Mouse (Mus musculus): Measurements from ENCODE around the gene Myg1. TPM values are rescaled to one million over a fixed set of nuclear protein-coding genes. Genes with fewer than 3 reads are reported as not detected.

Myg1 gene
- total and polyA plus RNA-seq, 3 experiments = 105 to 132 (median 121) TPM

DNA sequence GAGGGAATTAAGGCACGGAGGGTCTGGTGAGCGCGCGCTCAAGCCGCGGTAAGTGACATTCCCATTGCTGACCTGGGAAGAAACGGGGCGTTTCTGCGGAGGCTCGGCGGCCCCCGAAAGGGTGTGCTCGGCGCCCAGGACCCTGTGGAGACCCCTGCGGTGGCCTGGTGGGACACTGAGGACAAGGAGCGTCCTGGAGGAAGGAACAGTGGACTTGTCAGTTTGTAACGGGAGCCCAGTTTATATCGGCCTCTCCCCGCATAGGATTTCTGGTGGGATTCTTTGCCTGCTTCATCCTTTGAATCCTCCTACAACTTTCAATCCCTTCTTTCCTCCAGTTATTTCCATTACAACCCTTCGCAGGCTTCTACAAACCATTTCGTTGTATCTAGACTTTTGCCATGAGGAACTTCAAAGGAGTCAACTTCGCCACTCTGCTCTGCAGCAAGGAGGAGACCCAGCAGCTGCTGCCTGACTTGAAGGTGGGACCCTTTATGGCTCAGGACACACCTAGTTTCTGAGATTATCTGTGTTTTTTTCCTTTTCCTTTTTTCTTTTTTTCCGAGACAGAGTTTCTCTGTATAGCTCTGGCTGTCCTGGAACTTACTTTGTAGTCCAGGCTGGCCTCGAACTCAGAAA is 35.0 kb upstream of the Myg1 start:
- Histone ChIP-seq H3K4me2 (ENCODE audit: insufficient read depth, low read depth, poor library complexity, severe bottlenecking) (peak overlapping the region; percentile 60), H3K9me3 (replicated peaks; ENCODE audit: low read length) (no peaks in the 10 kb centered on the region), H3K79me2 (replicated peaks; ENCODE audit: control insufficient read depth, extremely low read depth, insufficient read depth, poor library complexity, severe bottlenecking) (peaks cover 15% of the 10 kb centered on the region), H3K4me3 (replicated peaks in 1 of 3; ENCODE audit: low read depth in 2 of 3, low read length in 2 of 3, poor library complexity in 1 of 3) (peak overlapping the region; percentile 63 to 97 (median 73)), H3K27me3 (replicated peaks) (no peaks in the 10 kb centered on the region), H3K27ac (ENCODE audit: insufficient read depth, low read depth) (no peak overlapping the region), H3K9ac (ENCODE audit: insufficient read depth, low read depth) (peak overlapping the region; percentile 68), H3K36me3 (replicated peaks in 1 of 2; ENCODE audit: control insufficient read depth in 1 of 2, insufficient read depth in 1 of 2, low read length in 1 of 2) (peaks cover 25 to 37% of the 10 kb centered on the region in 2 experiments), H3K4me1 (ENCODE audit: control insufficient read depth in 1 of 2, insufficient read depth in 2 of 2) (peaks cover 0 to 24% of the 10 kb centered on the region in 2 experiments; a peak in 2 of 4 replicates)
- in situ Hi-C loops (cut with MboI; ENCODE audit: low pct_ligation_motif_present, low pct_unique_long_range_greater_than_20kb, low sequenced_read_pairs) (no loop called here), dilution Hi-C loops (cut with MboI; ENCODE audit: extremely low pct_ligation_motif_present, extremely low pct_unique_long_range_greater_than_20kb, low sequenced_read_pairs) (no loop called here)
- peak; percentile 28 for DNase-seq (ENCODE audit: extremely low read depth)
- TF ChIP-seq MAFK (IDR thresholded peaks at IDR 0.05; ENCODE audit: insufficient replicate concordance, low read length) (no peak), CHD1 (IDR thresholded peaks at IDR 0.05; ENCODE audit: low read depth, low read length) (no peak), TCF12 (IDR thresholded peaks at IDR 0.05; ENCODE audit: low read depth, low read length) (no peak), MAX (IDR thresholded peaks at IDR 0.05; ENCODE audit: low read length) (no peak), CTCF (conservative IDR thresholded peaks at IDR 0.05 in 1 of 2, IDR thresholded peaks at IDR 0.05 in 1 of 2; ENCODE audit: low read depth in 2 of 2, low read length in 2 of 2) (no peak), TBP (conservative IDR thresholded peaks at IDR 0.05; ENCODE audit: low read depth, low read length) (no peak), ELF1 (IDR thresholded peaks at IDR 0.05; ENCODE audit: low read depth, low read length) (no peak), MEF2A (IDR thresholded peaks at IDR 0.05; ENCODE audit: borderline replicate concordance, low read depth, low read length) (no peak), E2F4 (IDR thresholded peaks at IDR 0.05; ENCODE audit: insufficient replicate concordance, low read depth, low read length) (no peak)

DNA sequence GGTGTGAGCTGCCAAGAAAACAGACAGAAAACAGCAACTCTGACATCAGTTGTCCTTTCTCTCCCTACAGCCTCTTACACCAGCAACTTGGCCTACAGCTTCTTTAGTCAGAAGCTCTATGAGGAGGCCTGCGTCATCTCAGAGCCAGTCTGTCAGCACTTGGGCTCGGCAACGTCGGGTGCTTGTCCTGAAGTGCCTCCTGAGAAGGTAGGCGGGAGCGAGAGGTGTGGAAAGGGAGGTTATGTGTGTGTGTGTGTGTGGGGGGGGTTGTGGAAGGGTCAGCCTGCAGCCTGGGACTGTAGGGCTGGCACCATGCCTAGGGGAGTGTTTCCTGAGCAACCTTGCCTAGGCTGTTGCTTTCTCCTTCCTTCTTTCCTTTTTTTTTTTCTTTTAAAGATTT is 29.0 kb upstream of the Myg1 start:
- H3K79me2 ChIP-seq (replicated peaks; ENCODE audit: control insufficient read depth, extremely low read depth, insufficient read depth, poor library complexity, severe bottlenecking) = peaks cover 6% of the 10 kb centered on the region; the same call in 1 of the 2 replicates
- dilution Hi-C loops (cut with MboI; ENCODE audit: extremely low pct_ligation_motif_present, extremely low pct_unique_long_range_greater_than_20kb, low sequenced_read_pairs) (no loop called here), in situ Hi-C loops (cut with MboI; ENCODE audit: low pct_ligation_motif_present, low pct_unique_long_range_greater_than_20kb, low sequenced_read_pairs) (no loop called here)
- no peak for DNase-seq (ENCODE audit: extremely low read depth)
- H3K9me3 ChIP-seq (replicated peaks; ENCODE audit: low read length) = no peaks in the 10 kb centered on the region
- peaks cover 0 to 18% of the 10 kb centered on the region in 2 experiments; a peak in 2 of 4 replicates for H3K4me1 ChIP-seq (ENCODE audit: control insufficient read depth in 1 of 2, insufficient read depth in 2 of 2)
- no peak overlapping the region for H3K9ac ChIP-seq (ENCODE audit: insufficient read depth, low read depth)
- H3K4me3 ChIP-seq (replicated peaks in 1 of 3; ENCODE audit: low read depth in 2 of 3, low read length in 2 of 3, poor library complexity in 1 of 3) = no peak overlapping the region
- no peak overlapping the region for H3K27ac ChIP-seq (ENCODE audit: insufficient read depth, low read depth)
- H3K27me3 ChIP-seq (replicated peaks) = no peaks in the 10 kb centered on the region
- H3K4me2 ChIP-seq (ENCODE audit: insufficient read depth, low read depth, poor library complexity, severe bottlenecking) = no peak overlapping the region
- peaks cover 62 to 88% of the 10 kb centered on the region in 2 experiments for H3K36me3 ChIP-seq (replicated peaks in 1 of 2; ENCODE audit: control insufficient read depth in 1 of 2, insufficient read depth in 1 of 2, low read length in 1 of 2)
- no peak for TF ChIP-seq CTCF (conservative IDR thresholded peaks at IDR 0.05 in 1 of 2, IDR thresholded peaks at IDR 0.05 in 1 of 2; ENCODE audit: low read depth in 2 of 2, low read length in 2 of 2)
- no peak for TF ChIP-seq CHD2 (IDR thresholded peaks at IDR 0.05; ENCODE audit: low read length)
- no peak for TF ChIP-seq ZMIZ1 (IDR thresholded peaks at IDR 0.05; ENCODE audit: low read depth, low read length)
- no peak for TF ChIP-seq RCOR1 (conservative IDR thresholded peaks at IDR 0.05; ENCODE audit: low read depth, low read length)
- TF ChIP-seq USF2 (conservative IDR thresholded peaks at IDR 0.05; ENCODE audit: low read depth, low read length) = no peak
- no peak for TF ChIP-seq ELF1 (IDR thresholded peaks at IDR 0.05; ENCODE audit: low read depth, low read length)
- no peak for TF ChIP-seq MAX (IDR thresholded peaks at IDR 0.05; ENCODE audit: low read length)
- TF ChIP-seq GABPA (IDR thresholded peaks at IDR 0.05; ENCODE audit: insufficient replicate concordance, low read depth, low read length) = no peak
- no peak for TF ChIP-seq TBP (conservative IDR thresholded peaks at IDR 0.05; ENCODE audit: low read depth, low read length)
- no peak for TF ChIP-seq PAX5 (IDR thresholded peaks at IDR 0.05; ENCODE audit: low read length)
- TF ChIP-seq NELFE (IDR thresholded peaks at IDR 0.05; ENCODE audit: low read depth, low read length) = no peak
- no peak for TF ChIP-seq MAFK (IDR thresholded peaks at IDR 0.05; ENCODE audit: insufficient replicate concordance, low read length)
- TF ChIP-seq HCFC1 (IDR thresholded peaks at IDR 0.05; ENCODE audit: low read depth, low read length) = no peak
- no peak for TF ChIP-seq SMC3 (IDR thresholded peaks at IDR 0.05; ENCODE audit: low read depth, low read length)
